In the genomic region with DNA sequence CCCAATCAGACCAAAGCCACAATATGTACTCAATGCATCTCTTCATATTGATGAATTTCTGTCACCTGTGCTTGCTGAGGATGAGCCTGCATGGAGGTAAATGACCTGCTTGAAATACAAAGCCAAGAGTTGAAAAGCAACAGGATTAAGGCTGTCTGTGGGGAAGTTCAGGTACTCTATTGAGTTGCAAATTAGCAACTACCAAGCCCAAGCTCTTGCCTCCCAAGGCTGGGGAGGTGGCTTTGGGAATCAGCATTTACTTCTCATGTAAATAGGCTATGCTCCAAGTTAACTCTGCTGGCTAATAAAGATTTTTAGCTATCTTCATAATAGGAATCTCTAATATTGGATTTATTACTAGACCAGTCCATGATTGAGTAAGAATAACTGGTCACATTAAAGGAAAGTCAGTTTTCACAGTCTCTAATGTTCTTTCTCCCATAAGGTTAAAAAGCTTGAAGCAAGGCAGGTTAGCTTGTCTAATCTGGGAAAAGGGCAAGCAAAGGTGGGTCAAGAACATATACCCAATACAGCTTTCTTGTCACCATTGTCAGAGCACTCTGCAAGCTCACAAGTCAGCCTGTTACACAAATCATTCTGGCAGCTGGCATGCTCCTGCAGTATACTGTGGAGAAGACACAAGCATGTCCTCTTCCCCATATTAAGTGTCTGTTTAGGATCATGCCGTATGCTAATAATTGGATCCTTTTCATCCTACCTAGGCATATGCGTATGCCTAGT, we compare ENCODE assay signal across 29 mouse cellular contexts. TPM values are rescaled to one million over a fixed set of nuclear protein-coding genes. Genes with fewer than 3 reads are reported as not detected.
"Had no signal": no experiment of that assay in that cellular context is flagged by ENCODE, and none has a peak within 500 bp of the region (broad histone marks: within the 10 kb centered on the region; RNA-seq: fewer than 3 reads in every experiment).

No protein-coding gene starts in this region.

- H3K4me3 ChIP-seq: heart, embryonic 10.5 days; heart, embryonic 12.5 days; hindbrain, embryonic 13.5 days; hindbrain, embryonic 15.5 days; kidney, embryonic 15.5 days; limb, embryonic 13.5 days; limb, embryonic 15.5 days; liver, embryonic 13.5 days; liver, embryonic 15.5 days had no signal

- H3K36me3 ChIP-seq: heart, embryonic 10.5 days; heart, embryonic 12.5 days; hindbrain, embryonic 13.5 days; hindbrain, embryonic 15.5 days; kidney, embryonic 15.5 days; limb, embryonic 13.5 days; limb, embryonic 15.5 days; liver, embryonic 13.5 days; liver, embryonic 15.5 days had no signal

- DNase-seq: gastrocnemius, postnatal 14 days; gastrocnemius, postnatal 36 days; heart, adult 18-20 months; heart, postnatal 10 days; heart, postnatal 36 days; kidney, adult 11 months; kidney, adult 2 months; kidney, adult 9 months; kidney, postnatal 14 days; kidney, postnatal 36 days; layer of hippocampus, adult 9-11 months; layer of hippocampus, postnatal 36 days; left cerebral cortex, postnatal 4 days; liver, embryonic 13.5 days had no signal

- ATAC-seq: hindbrain, postnatal 0 days; intestine, embryonic 16.5 days had no signal

- H3K27me3 ChIP-seq: heart, embryonic 12.5 days; hindbrain, embryonic 13.5 days; hindbrain, embryonic 15.5 days; kidney, embryonic 15.5 days; limb, embryonic 13.5 days; limb, embryonic 15.5 days; liver, embryonic 13.5 days; liver, embryonic 15.5 days had no signal

- H3K27ac ChIP-seq: heart, embryonic 10.5 days; hindbrain, embryonic 13.5 days; hindbrain, embryonic 15.5 days; hindbrain, postnatal 0 days; kidney, embryonic 15.5 days; kidney, postnatal 0 days; limb, embryonic 13.5 days; limb, embryonic 15.5 days; liver, embryonic 13.5 days; liver, embryonic 15.5 days had no signal

- H3K4me1 ChIP-seq: heart, embryonic 10.5 days; heart, embryonic 12.5 days; hindbrain, embryonic 13.5 days; hindbrain, embryonic 15.5 days; kidney, embryonic 15.5 days; limb, embryonic 13.5 days; limb, embryonic 15.5 days; liver, embryonic 13.5 days; liver, embryonic 15.5 days had no signal

- H3K9ac ChIP-seq: heart, embryonic 12.5 days; hindbrain, embryonic 13.5 days; hindbrain, embryonic 15.5 days; kidney, embryonic 15.5 days; limb, embryonic 13.5 days; limb, embryonic 15.5 days; liver, embryonic 13.5 days; liver, embryonic 15.5 days had no signal

- H3K9me3 ChIP-seq: heart, embryonic 10.5 days; heart, embryonic 12.5 days; hindbrain, embryonic 13.5 days; hindbrain, embryonic 15.5 days; kidney, embryonic 15.5 days; limb, embryonic 13.5 days; limb, embryonic 15.5 days; liver, embryonic 13.5 days; liver, embryonic 15.5 days had no signal

- H3K4me2 ChIP-seq: heart, embryonic 12.5 days; hindbrain, embryonic 13.5 days; hindbrain, embryonic 15.5 days; kidney, embryonic 15.5 days; limb, embryonic 13.5 days; limb, embryonic 15.5 days; liver, embryonic 13.5 days; liver, embryonic 15.5 days had no signal

RNA-seq across cellular contexts. Expression of a gene that starts 17.7 kb away (rescaled TPM):
- total RNA-seq: gastrocnemius, adult 18-20 months; gastrocnemius, adult 8-10 months; gastrocnemius, postnatal 14 days; gastrocnemius, postnatal 36 days; hematopoietic stem cell, adult 5-6 weeks; liver, adult 2 months had no signal
- polyA plus RNA-seq: liver, adult 2 months had no signal
